Mouse (Mus musculus) spleen, postnatal 10 days (tissue): ENCODE results near the gene Itga6.

Source experiments
- DNase-seq, 2 experiments: peaks; one replicate each; pipeline ENCODE4 v3.0.0; 2021 to 2022; ENCODE audit warnings: low spot score in 2 of 2

Itga6 gene

GRCm38 (mm10) chr2:71761081-71761480, 15.7 kb downstream of the Itga6 start:
- no peak for DNase-seq

- DNase-seq, result no peak
These were observed 19.1 kb downstream of the Itga6 start for GRCm38 (mm10) chr2:71764525-71764924.

GRCm38 (mm10) chr2:71764961-71765735, 19.7 kb downstream of the Itga6 start:
- DNase-seq, result no peak

GRCm38 (mm10) chr2:71766007-71766406, 20.6 kb downstream of the Itga6 start:
- DNase-seq, result no peak

GRCm38 (mm10) chr2:71767019-71767610, 21.7 kb downstream of the Itga6 start:
- no peak for DNase-seq

- no peak for DNase-seq
These were observed 26.3 kb downstream of the Itga6 start for GRCm38 (mm10) chr2:71771762-71772161.

- DNase-seq, result no peak
These were observed 28.3 kb downstream of the Itga6 start for GRCm38 (mm10) chr2:71773714-71774113.

GRCm38 (mm10) chr2:71774246-71774951, 29.0 kb downstream of the Itga6 start:
- no peak for DNase-seq

GRCm38 (mm10) chr2:71775201-71775611, 29.8 kb downstream of the Itga6 start:
- no peak for DNase-seq

GRCm38 (mm10) chr2:71779266-71779888, 34.0 kb downstream of the Itga6 start:
- no peak for DNase-seq

- no peak for DNase-seq
These were observed 34.6 kb downstream of the Itga6 start for GRCm38 (mm10) chr2:71780016-71780415.

- DNase-seq, result no peak
These were observed 39.8 kb downstream of the Itga6 start for GRCm38 (mm10) chr2:71785260-71785659.

GRCm38 (mm10) chr2:71786060-71786459, 40.6 kb downstream of the Itga6 start:
- DNase-seq, result no peak

- peak in 1 of 2 experiments; percentile 68 for DNase-seq
These were observed 41.3 kb downstream of the Itga6 start for GRCm38 (mm10) chr2:71786591-71787155.

GRCm38 (mm10) chr2:71787156-71787590, 41.8 kb downstream of the Itga6 start:
- peak; percentile 50 to 51 for DNase-seq

- peak in 1 of 2 experiments; percentile 16 for DNase-seq
These were observed 42.4 kb downstream of the Itga6 start for GRCm38 (mm10) chr2:71787591-71788460.

GRCm38 (mm10) chr2:71790752-71791151, 45.3 kb downstream of the Itga6 start:
- DNase-seq, result no peak

GRCm38 (mm10) chr2:71791203-71791602, 45.8 kb downstream of the Itga6 start:
- no peak for DNase-seq

GRCm38 (mm10) chr2:71794139-71794538, 48.7 kb downstream of the Itga6 start:
- DNase-seq, result no peak

GRCm38 (mm10) chr2:71796787-71797186, 51.4 kb downstream of the Itga6 start:
- DNase-seq, result no peak

GRCm38 (mm10) chr2:71800798-71801197, 55.4 kb downstream of the Itga6 start:
- no peak for DNase-seq
